Mouse (Mus musculus) bone marrow, adult 2 months (tissue): Measurements from ENCODE around the gene Tspo. TPM values are rescaled to one million over a fixed set of nuclear protein-coding genes. Genes with fewer than 3 reads are reported as not detected.
A peak's percentile ranks its signal among the peaks of the same experiment; 100 is the strongest.

ENCODE experiments used
- H3K27ac ChIP-seq: fragments of 200-500 bp; 2 replicates; pipeline ENCODE4 v1.5.1; 2012; ENCODE audit warnings: low read depth, mild to moderate bottlenecking, control low read depth, inconsistent platforms, low read length; ENCODE audit not compliant: control insufficient read depth, poor library complexity, insufficient read depth
- H3K4me1 ChIP-seq: fragments of 200-500 bp; 2 replicates; pipeline ENCODE4 v1.6.1; 2011; ENCODE audit warnings: low read length; ENCODE audit not compliant: control insufficient read depth, insufficient read depth
- H3K4me3 ChIP-seq: fragments of 200-500 bp; replicated peaks from 2 replicates; pipeline ENCODE3; 2011; ENCODE audit warnings: mild to moderate bottlenecking, low read depth, low read length, control low read depth; ENCODE audit not compliant: control insufficient read depth
- CTCF ChIP-seq: fragments of 200-500 bp; IDR thresholded peaks from 2 replicates; pipeline ENCODE4 v1.5.1; 2011; ENCODE audit warnings: low read length, control low read depth; ENCODE audit not compliant: control insufficient read depth, insufficient read depth
- POLR2A ChIP-seq: fragments of 200-500 bp; IDR thresholded peaks from 2 replicates; pipeline ENCODE4 v1.6.1; 2011; ENCODE audit warnings: low read depth, mild to moderate bottlenecking, control low read depth, low read length, borderline replicate concordance; ENCODE audit not compliant: control insufficient read depth
- WGBS: fragments of 180-500 bp; shearing (Covaris S2); methylation state at CpG from one replicate; pipeline ENCODE4 v1.1.7; 2018; 5-methylcytosine and 5-hydroxymethylcytosine counted together
- polyA plus RNA-seq: library from polyadenylated mRNA; stranded (reverse); fragments of >200 nt; gene quantifications from 2 replicates; pipeline ENCODE4 v1.2.4, GENCODE M21; 2011; ENCODE audit warnings: low replicate concordance; ENCODE audit not compliant: missing spikeins, insufficient read depth, insufficient read length

Gene Tspo
- polyA plus RNA-seq, 1 experiment: 97.0 TPM

DNA sequence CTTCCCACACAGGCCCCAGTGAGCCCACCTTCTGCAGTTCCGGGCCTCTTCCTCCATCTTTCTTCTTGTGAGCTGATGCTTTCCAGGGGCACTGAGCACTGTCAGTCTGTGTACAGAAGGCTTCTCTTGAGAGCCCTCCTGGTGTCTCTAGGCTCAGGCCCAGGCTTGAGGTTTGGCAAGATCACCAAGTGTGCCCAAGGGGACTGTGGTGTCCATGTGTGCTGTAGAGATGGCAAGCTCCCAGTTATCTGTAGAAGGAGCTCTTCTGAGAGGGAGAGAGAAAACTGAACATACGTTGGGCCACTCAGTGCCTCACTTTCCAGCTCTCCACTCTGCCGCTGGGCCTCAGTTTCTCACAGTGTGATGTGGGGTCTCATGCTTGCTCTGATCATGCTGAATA lies 4.3 kb downstream of the Tspo start:
- TF ChIP-seq CTCF: no peak
- TF ChIP-seq POLR2A: no peak
- WGBS: 75% methylated on average over 3 of the region's 3 CpGs
- Histone ChIP-seq H3K4me3 (no peak overlapping the region), H3K4me1 (peaks cover 5% of the 10 kb centered on the region), H3K27ac (no peak overlapping the region; the same call in 1 of the 2 replicates)

DNA sequence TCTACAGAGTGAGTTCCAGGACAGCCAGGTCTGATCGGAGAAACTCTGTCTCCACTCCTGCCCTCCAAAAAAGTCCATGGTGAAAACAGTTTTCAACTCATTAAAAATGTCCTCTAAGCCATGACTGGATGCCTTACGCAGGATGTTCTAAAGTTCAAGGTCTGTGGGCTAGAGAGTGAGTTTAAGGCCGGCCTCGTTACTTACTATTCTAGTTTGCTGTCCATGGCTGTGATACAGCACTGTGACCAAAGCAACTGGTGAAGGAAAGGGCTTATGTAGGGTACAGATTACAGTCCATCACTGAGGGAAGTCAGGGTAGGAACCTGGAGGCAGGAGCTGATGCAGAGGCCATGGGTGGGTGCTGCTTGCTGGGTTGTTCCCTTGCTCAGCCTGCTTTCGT lies 5.2 kb downstream of the Tspo start:
- Histone ChIP-seq H3K4me1 (peaks cover 5% of the 10 kb centered on the region), H3K4me3 (no peak overlapping the region), H3K27ac (no peak overlapping the region)
- TF ChIP-seq CTCF: no peak
- 91% methylated on average over 5 of the region's 5 CpGs for WGBS

DNA sequence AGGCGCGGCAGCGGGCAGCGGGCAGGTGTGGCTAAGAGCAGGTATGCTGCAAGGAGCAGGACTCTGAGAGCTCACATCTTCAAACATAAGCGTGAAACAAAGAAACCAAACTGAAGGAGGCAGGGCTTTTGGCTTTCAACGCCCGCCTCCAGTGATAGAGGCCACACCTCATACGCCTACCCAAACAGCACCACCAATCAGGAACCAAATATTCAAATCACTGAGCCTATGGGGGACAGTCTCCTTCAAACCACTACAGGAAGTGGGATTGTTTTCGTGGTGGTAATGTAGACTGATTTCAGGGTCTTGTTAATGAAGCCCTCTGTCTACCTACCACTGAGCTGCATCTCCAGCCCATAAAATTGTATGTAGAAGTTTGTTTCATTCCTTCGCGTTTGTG lies 6.3 kb downstream of the Tspo start:
- 79% methylated on average over 11 of the region's 11 CpGs for WGBS
- Histone ChIP-seq H3K27ac (no peak overlapping the region), H3K4me1 (peaks cover 3% of the 10 kb centered on the region), H3K4me3 (no peak overlapping the region)
- TF ChIP-seq CTCF: no peak
- TF ChIP-seq POLR2A: no peak

DNA sequence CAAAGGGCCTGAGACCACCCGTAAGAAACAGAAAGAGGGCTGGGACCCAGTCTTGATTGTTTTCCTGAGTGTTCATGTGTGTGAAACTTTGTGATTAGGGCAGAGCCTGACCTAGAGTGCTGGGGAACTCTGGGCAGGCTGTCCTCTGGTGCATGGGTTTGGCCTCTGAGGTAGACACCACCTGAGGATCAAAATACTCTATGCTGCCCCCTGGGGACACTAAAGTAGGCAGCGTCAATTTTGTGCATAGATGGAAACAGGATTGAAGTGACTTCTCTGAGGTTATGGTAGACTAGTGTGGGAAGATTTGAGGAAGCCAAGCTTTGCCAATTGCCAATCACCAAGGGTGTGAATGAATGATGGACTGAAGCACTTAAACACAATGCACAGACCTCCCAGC lies 7.2 kb downstream of the Tspo start:
- H3K27ac ChIP-seq: no peak overlapping the region
- peaks cover 3% of the 10 kb centered on the region for H3K4me1 ChIP-seq
- no peak overlapping the region for H3K4me3 ChIP-seq
- TF ChIP-seq CTCF (0 out of 2 replicates have a peak, but pooled peaks have one; percentile 24), POLR2A (no peak)
- 64% methylated on average over 2 of the region's 2 CpGs for whole genome bisulfite sequencing

DNA sequence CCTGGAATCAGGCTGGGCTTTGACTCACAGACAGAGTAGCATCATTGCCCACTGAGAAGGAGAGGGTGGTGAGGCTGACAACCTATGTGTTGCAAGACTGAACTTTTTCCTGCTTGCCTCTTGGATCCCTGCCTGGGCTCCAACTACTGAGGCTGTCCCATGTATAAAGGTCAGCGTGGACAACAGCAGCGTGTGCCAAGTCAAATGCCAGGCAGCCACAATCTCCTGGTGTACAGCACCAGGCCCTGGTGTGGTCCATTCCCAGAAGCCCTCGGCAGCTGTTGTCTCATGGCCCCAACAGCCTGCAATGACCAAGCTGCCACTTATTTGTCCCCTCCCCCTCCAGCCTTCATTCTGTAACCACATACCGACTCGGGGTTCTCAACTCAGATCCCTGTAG lies 8.2 kb downstream of the Tspo start:
- Histone ChIP-seq H3K27ac (no peak overlapping the region), H3K4me3 (no peak overlapping the region), H3K4me1 (no peaks in the 10 kb centered on the region; the same call in 1 of the 2 replicates)
- TF ChIP-seq CTCF: no peak
- TF ChIP-seq POLR2A: no peak
- 85% methylated on average over 5 of the region's 5 CpGs for WGBS

DNA sequence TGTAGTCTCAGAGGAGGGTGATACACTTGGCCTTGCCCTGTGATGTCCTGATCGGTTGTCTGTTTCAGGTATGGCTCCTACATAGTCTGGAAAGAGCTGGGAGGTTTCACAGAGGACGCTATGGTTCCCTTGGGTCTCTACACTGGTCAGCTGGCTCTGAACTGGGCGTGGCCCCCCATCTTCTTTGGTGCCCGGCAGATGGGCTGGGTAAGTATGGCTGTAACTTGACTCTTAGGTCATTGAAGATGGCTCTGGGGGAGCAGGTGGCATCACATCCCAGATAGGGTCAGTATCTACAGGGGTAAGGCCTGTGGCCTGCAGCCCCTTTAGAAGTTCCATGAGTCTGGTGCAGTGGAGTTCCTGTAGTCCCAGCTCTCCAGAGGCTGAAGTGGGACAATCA lies 8.7 kb downstream of the Tspo start:
- Histone ChIP-seq H3K27ac (no peak overlapping the region), H3K4me1 (no peaks in the 10 kb centered on the region; the same call in 1 of the 2 replicates), H3K4me3 (no peak overlapping the region)
- TF ChIP-seq CTCF (no peak), POLR2A (no peak)
- whole genome bisulfite sequencing: 87% methylated on average over 4 of the region's 4 CpGs

DNA sequence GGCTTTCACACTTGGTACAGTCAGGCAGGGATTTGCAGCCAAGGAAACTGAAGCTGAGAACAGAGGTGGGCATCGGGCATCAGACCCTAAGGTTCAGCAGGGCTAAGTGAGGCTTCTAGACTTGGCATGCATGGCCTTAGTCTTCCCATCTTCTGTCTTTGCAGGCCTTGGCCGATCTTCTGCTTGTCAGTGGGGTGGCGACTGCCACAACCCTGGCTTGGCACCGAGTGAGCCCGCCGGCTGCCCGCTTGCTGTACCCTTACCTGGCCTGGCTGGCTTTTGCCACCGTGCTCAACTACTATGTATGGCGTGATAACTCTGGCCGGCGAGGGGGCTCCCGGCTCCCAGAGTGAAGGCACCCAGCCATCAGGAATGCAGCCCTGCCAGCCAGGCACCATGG lies 10.2 kb downstream of the Tspo start:
- H3K4me3 ChIP-seq: no peak overlapping the region
- H3K27ac ChIP-seq: no peak overlapping the region
- 93% methylated on average over 12 of the region's 12 CpGs for WGBS
- no peaks in the 10 kb centered on the region; the same call in 1 of the 2 replicates for H3K4me1 ChIP-seq
- TF ChIP-seq POLR2A (no peak), CTCF (no peak)

DNA sequence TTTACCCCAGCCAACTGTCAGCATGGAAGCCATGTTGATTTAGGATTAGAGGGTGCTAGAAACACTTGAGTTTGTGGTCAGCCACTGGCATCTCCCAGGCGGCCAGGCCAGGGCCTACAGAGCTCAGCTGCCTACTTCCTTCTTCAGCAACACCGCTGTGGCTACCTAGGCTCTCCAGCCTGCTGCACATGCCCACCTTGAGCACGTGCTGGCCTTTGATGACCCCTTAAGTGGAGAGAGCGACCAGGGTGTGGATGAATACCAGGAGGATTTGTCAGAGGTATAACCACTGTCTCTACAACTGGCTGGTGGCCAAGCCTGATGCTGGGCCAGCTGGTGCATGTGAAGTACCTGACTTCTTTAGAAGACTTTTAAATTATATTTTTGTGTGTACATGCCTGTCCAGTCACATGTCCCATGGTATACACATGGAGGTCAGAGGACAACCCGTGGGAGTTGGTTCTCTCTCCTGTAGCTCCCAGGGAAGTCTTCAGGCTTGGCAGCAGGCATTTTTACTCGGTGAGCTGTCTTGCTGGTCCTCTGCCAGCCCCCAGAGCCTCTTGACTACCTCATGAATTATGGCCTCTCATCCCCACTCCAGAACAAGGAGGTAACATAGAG lies 11.4 kb downstream of the Tspo start:
- 82% methylated on average over 6 of the region's 6 CpGs for WGBS
- no peak for TF ChIP-seq POLR2A
- no peak for TF ChIP-seq CTCF
- Histone ChIP-seq H3K4me1 (no peaks in the 10 kb centered on the region; the same call in 1 of the 2 replicates), H3K27ac (no peak overlapping the region), H3K4me3 (no peak overlapping the region)

DNA sequence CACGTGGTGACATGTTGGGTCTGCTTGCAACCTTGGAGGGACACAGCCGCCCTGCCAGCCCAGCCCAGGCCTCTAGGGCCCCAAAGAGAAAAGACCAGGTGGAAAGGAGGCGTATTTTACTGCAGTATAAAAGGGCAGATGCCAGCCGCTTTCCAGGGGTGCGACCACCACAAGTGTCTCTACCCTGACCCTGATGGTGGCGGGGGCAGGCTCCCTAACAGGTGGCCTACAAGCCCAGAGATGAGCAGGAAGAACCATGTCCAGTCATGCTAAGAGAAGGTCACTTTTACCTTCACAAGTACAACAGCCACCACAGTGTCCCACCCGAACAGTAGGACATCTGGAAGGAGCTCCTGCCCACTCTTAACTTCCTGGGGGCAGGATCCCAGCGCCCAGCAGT lies 12.2 kb downstream of the Tspo start:
- Histone ChIP-seq H3K27ac (no peak overlapping the region), H3K4me1 (no peaks in the 10 kb centered on the region; the same call in 1 of the 2 replicates), H3K4me3 (no peak overlapping the region)
- WGBS: 90% methylated on average over 8 of the region's 8 CpGs
- no peak for TF ChIP-seq CTCF
- no peak for TF ChIP-seq POLR2A
